Mouse (Mus musculus) liver, adult 2 months (tissue): ENCODE data around the gene Fam216a. TPM values are rescaled to one million over a fixed set of nuclear protein-coding genes. Genes with fewer than 3 reads are reported as not detected.

Source experiments
- DNase-seq: peaks from one replicate; pipeline ENCODE4 v3.0.0-alpha.2; 2011; ENCODE audit warnings: low read depth, low spot score; ENCODE audit errors: extremely low read depth
- H3K27ac ChIP-seq: fragments of 200-500 bp; replicated peaks from 2 replicates; pipeline ENCODE4 v1.5.1; 2012; ENCODE audit warnings: low read depth, mild to moderate bottlenecking, control low read depth, inconsistent platforms, low read length; ENCODE audit not compliant: insufficient read depth
- H3K27me3 ChIP-seq: fragments of 200-500 bp; 2 replicates; pipeline ENCODE4 v1.6.1; 2012; ENCODE audit warnings: mild to moderate bottlenecking, moderate library complexity, low read length, inconsistent platforms; ENCODE audit not compliant: control insufficient read depth, insufficient read depth
- H3K36me3 ChIP-seq: fragments of 200-500 bp; 2 replicates; pipeline ENCODE4 v1.6.1; 2012; ENCODE audit warnings: low read length, inconsistent platforms; ENCODE audit not compliant: control insufficient read depth, insufficient read depth
- H3K4me1 ChIP-seq: fragments of 200-500 bp; 2 replicates; pipeline ENCODE4 v1.6.1; 2011; ENCODE audit warnings: low read length; ENCODE audit not compliant: control insufficient read depth, insufficient read depth
- H3K4me3 ChIP-seq: fragments of 200-500 bp; 2 replicates; pipeline ENCODE4 v1.5.1; 2011; ENCODE audit warnings: low read depth, mild to moderate bottlenecking, control low read depth, low read length, moderate library complexity; ENCODE audit not compliant: insufficient read depth
- H3K79me2 ChIP-seq: fragments of 200-500 bp; 2 replicates; pipeline ENCODE4 v1.6.1; 2012; ENCODE audit warnings: inconsistent platforms, mild to moderate bottlenecking, low read length, moderate library complexity; ENCODE audit not compliant: control insufficient read depth, insufficient read depth
- H3K9ac ChIP-seq: fragments of 200-500 bp; 2 replicates; pipeline ENCODE4 v1.6.1; 2012; ENCODE audit warnings: low read depth, mild to moderate bottlenecking, control low read depth, inconsistent platforms, low read length
- CTCF ChIP-seq: fragments of 200-500 bp; IDR thresholded peaks from 2 replicates; pipeline ENCODE4 v1.5.1; 2011; ENCODE audit warnings: low read depth, low read length, control low read depth
- POLR2A ChIP-seq: fragments of 200-500 bp; IDR thresholded peaks from 2 replicates; pipeline ENCODE4 v1.6.1; 2011; ENCODE audit warnings: low read length, control low read depth; ENCODE audit not compliant: insufficient read depth; ENCODE audit errors: extremely low read depth
- WGBS: fragments of 180-500 bp; shearing (Covaris S2); methylation state at CpG from one replicate; pipeline ENCODE4 v1.1.7; 2018; 5-methylcytosine and 5-hydroxymethylcytosine counted together
- polyA plus RNA-seq: library from polyadenylated mRNA; depleted of rRNA; stranded (reverse); fragments of >200 nt; gene quantifications from 2 replicates; pipeline ENCODE4 v1.2.3, GENCODE M21; 2012
- total RNA-seq: library from RNA; depleted of rRNA; stranded (reverse); fragments of >200 nt; gene quantifications from 2 replicates; pipeline ENCODE4 v1.2.3, GENCODE M21; 2014

Gene Fam216a
- total and polyA plus RNA-seq, 2 experiments: 3.4 to 4.2 TPM

DNA sequence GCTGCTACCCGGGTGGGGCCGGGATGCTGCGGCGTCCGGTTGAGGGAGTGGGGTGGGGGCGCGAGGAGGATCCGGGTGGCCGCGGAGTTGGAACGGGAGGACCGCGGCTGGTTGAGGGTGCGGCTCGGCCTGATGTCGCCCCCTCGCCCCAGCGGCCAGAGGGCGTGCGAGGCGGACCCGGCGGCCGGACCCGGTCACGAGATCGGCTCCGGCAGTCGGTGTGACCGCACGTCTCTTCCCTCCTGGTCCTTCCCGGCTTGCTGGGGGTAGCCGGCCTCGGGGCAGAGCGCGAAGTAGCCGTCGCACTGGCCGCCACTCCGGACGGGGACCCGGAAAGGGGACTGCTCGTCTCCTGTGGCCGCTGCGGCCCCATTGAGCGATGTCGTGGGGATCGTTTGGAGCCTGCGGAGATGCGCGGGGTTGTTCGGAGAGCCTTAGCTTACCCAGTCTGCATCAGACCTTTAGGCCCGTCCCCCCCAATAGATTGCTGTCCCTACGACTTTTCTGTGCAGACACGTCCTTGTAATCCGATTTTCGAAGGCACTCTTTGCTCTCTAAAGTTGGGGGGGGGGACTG is 17.6 kb downstream of the Fam216a start:
- no peak for DNase-seq
- H3K36me3 ChIP-seq: no peaks in the 10 kb centered on the region
- WGBS: 1% methylated on average over 52 of the region's 57 CpGs

DNA sequence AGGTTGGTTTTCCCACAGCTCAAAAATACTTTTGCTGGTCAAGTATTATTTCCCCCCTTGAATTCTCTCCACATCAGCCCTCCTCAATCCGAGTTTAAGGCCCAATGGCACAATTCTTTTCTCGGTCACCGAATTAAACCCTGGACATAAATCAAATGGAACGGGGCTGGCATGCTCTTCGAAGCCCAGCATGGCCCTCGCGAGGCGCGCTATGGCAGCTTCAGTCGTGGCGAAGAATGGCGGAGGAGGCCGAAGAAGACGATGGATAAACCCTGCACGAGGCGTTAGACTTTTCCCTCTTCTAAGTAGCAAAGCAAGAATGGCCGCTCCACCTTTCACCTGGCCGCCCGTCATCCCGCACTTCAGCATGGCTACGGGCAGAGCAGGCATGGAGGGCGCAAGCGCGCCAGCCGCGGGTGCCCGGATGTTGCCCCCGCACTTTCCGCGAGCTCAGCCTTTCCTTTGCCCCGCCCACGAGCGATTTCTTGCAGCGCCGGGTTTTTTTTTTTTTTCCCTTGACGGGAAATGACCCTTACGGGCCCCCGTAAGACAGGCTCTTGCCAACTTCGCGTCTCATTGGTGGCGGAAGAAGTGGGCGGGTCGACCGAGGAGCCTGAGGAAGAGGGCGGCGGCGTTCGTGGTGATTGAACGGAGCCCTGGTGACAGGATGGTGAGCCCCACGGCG is 18.2 kb downstream of the Fam216a start, which contains the start of the genes Rad9b and Vps29:
TSS of gene Rad9b (minus strand) at position 427 of the 685 bp plus-strand sequence.
TSS of gene Vps29 (plus strand) at position 563 of the 685 bp plus-strand sequence.
- Histone ChIP-seq H3K27ac (peak within 1 kb of the TSS; percentile 54), H3K79me2 (peaks cover 8% of the 10 kb centered on the region; the same call in 1 of the 2 replicates), H3K4me1 (no peaks in the 10 kb centered on the region), H3K9ac (peak within 1 kb of the TSS; percentile 86), H3K27me3 (no peaks in the 10 kb centered on the region), H3K4me3 (peak within 1 kb of the TSS; percentile 82), H3K36me3 (no peaks in the 10 kb centered on the region)
- WGBS: 2% methylated on average over 51 of the region's 51 CpGs
- peak; percentile 90 for DNase-seq
- no peak for TF ChIP-seq CTCF
- no peak for TF ChIP-seq POLR2A

More for the DNA sequence above, 17.6 kb downstream of the Fam216a start:
- TF ChIP-seq POLR2A (0 out of 2 replicates have a peak, but pooled peaks have one; percentile 20), CTCF (0 out of 2 replicates have a peak, but pooled peaks have one; percentile 6)
- Histone ChIP-seq H3K9ac (peak overlapping the region; percentile 86), H3K4me1 (no peaks in the 10 kb centered on the region), H3K27ac (peak overlapping the region; percentile 54), H3K4me3 (peak overlapping the region; percentile 82), H3K79me2 (peaks cover 8% of the 10 kb centered on the region; the same call in 1 of the 2 replicates), H3K27me3 (no peaks in the 10 kb centered on the region)

DNA sequence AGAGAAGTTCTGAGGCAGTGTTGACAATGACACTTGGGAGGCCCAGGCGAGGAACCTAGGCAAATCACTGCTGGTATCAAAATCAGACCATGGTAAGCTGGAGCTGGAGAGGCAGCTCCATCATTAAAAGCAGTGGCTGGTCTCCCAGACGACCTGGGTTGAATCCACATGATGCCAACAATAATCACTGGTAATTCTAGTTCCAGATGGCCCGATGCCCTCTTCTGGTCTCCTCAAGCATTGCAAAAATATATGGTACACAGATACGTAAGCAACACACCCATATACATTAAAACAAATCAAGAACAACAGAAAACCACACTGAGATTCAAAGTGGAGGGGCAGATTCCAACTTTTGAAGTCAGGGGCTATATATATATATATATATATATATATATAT is 26.4 kb downstream of the Fam216a start:
- Histone ChIP-seq H3K36me3 (no peaks in the 10 kb centered on the region), H3K9ac (no peak overlapping the region), H3K79me2 (no peaks in the 10 kb centered on the region), H3K4me3 (no peak overlapping the region), H3K27me3 (no peaks in the 10 kb centered on the region), H3K4me1 (no peaks in the 10 kb centered on the region), H3K27ac (no peak overlapping the region)
- no peak for DNase-seq
- TF ChIP-seq POLR2A: no peak
- TF ChIP-seq CTCF: no peak
- 82% methylated on average over 4 of the region's 4 CpGs for WGBS

DNA sequence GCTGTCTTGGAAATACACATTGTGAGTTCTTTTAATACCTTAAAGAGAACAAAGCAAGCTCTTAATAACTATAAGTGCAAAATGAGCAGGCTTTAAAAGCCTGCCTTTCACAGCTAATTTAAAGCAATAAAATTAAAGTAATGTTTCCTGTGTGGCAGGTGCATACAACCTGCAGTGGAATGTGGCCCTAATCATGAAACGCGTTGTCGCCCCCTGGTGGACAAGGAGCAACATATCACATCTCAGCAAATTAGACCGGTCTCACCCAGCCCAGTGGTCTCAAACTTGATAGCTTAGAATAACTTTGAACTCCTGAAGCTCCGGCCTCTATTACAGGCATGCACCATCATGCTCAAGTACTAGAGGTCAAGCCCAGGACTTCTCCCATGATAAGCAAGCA is 27.9 kb downstream of the Fam216a start:
- Histone ChIP-seq H3K27me3 (no peaks in the 10 kb centered on the region), H3K4me3 (no peak overlapping the region), H3K36me3 (no peaks in the 10 kb centered on the region), H3K9ac (no peak overlapping the region), H3K79me2 (no peaks in the 10 kb centered on the region), H3K4me1 (no peaks in the 10 kb centered on the region), H3K27ac (no peak overlapping the region)
- peak; percentile 50 for DNase-seq
- TF ChIP-seq CTCF (peak; percentile 79), POLR2A (no peak)
- WGBS: 6% methylated on average over 5 of the region's 5 CpGs

DNA sequence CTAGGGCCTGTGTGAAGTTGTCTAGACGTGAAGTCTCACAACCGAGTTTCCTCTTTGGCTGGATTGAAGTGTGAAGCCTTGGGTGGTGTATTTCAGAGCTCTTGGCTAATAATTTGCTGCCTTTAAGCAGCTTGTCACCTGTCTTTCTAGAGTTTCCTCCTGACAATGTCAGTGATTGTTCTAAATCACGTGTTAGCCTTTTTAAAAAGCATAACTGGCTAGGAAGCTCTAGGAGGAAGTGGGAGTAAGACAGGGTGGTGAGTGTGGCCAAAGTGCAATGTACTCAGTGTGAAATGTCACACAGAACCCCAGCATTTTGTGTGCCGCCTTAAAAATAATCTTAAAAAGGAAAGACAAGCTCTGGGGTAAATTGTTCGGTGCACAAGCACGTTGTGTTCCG is 28.4 kb downstream of the Fam216a start:
- no peak overlapping the region for H3K9ac ChIP-seq
- no peak for DNase-seq
- H3K79me2 ChIP-seq: no peaks in the 10 kb centered on the region
- WGBS: 55% methylated on average over 7 of the region's 7 CpGs
- H3K36me3 ChIP-seq: no peaks in the 10 kb centered on the region
- no peak overlapping the region for H3K4me3 ChIP-seq
- TF ChIP-seq POLR2A: no peak
- no peaks in the 10 kb centered on the region for H3K4me1 ChIP-seq
- no peak overlapping the region for H3K27ac ChIP-seq
- H3K27me3 ChIP-seq: no peaks in the 10 kb centered on the region

DNA sequence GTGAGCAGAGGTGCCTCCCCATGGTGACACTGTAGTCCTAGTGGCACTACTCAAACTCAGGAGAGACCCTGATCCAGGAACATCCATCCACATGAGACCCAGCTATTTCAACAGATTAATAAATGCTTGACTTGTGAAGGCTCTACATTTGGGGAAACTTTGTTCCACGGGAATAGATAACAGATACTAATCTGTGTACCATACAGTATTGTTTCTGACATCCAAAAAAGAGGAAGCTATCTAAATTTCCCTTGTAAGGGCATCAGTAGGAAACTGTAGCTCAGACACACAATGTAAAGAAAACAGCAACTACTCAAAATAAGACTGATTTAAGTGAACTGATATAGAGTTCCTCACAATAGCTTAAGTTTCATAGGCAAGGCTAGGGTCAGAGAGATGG is 29.3 kb downstream of the Fam216a start:
- no peaks in the 10 kb centered on the region for H3K79me2 ChIP-seq
- H3K4me3 ChIP-seq: no peak overlapping the region
- no peaks in the 10 kb centered on the region for H3K27me3 ChIP-seq
- TF ChIP-seq POLR2A (no peak), CTCF (no peak)
- DNase-seq: no peak
- no peak overlapping the region for H3K9ac ChIP-seq
- H3K27ac ChIP-seq: no peak overlapping the region
- 72% methylated on average over 1 of the region's 1 CpGs for WGBS
- H3K4me1 ChIP-seq: no peaks in the 10 kb centered on the region
- no peaks in the 10 kb centered on the region for H3K36me3 ChIP-seq
